Mouse (Mus musculus): Measurements from ENCODE around the gene Acsm3. TPM values are rescaled to one million over a fixed set of nuclear protein-coding genes. Genes with fewer than 3 reads are reported as not detected.
"Not testable (repeated sequence)": the region's sequence is repeated elsewhere in the genome, so short reads cannot be mapped to it uniquely, and the experiment has no call there.

Acsm3 gene
- total RNA-seq, 1 experiment, result not detected

- Histone ChIP-seq H3K9me3 (ENCODE audit: control insufficient read depth, insufficient read depth, low read depth, low read length) (no peaks in the 10 kb centered on the region), H3K36me3 (ENCODE audit: control insufficient read depth, insufficient read depth, low read length, poor library complexity, severe bottlenecking) (no peaks in the 10 kb centered on the region)
- no peak for DNase-seq (ENCODE audit: low read depth, low spot score)
These were observed 33.1 kb upstream of the Acsm3 start for GRCm38 (mm10) chr7:119727621-119728020.

GRCm38 (mm10) chr7:119731262-119731661 is 29.5 kb upstream of the Acsm3 start:
- H3K4me3 ChIP-seq (ENCODE audit: insufficient read depth in 1 of 2, low read depth in 1 of 2, low read length in 2 of 2, poor library complexity in 1 of 2, severe bottlenecking in 1 of 2); in situ Hi-C loops (cut with MboI; ENCODE audit: low sequenced_read_pairs in 2 of 2, unreplicated experiment in 2 of 2); DNase-seq (ENCODE audit: low read depth, low spot score); H3K9me3 ChIP-seq (ENCODE audit: control insufficient read depth, insufficient read depth, low read depth, low read length); H3K36me3 ChIP-seq (ENCODE audit: control insufficient read depth, insufficient read depth, low read length, poor library complexity, severe bottlenecking); H3K9ac ChIP-seq (ENCODE audit: insufficient read depth, low read depth, low read length, poor library complexity, severe bottlenecking); H3K27ac ChIP-seq (ENCODE audit: insufficient read depth, low read depth, low read length, poor library complexity, severe bottlenecking); H3K4me1 ChIP-seq (ENCODE audit: control insufficient read depth in 2 of 2, insufficient read depth in 2 of 2, low read length in 2 of 2, poor library complexity in 1 of 2): not testable (repeated sequence)

More at GRCm38 (mm10) chr7:119727621-119728020, 33.1 kb upstream of the Acsm3 start:
- Histone ChIP-seq H3K4me3 (ENCODE audit: insufficient read depth in 1 of 2, low read depth in 1 of 2, low read length in 2 of 2, poor library complexity in 1 of 2, severe bottlenecking in 1 of 2) (no peak overlapping the region), H3K27ac (ENCODE audit: insufficient read depth, low read depth, low read length, poor library complexity, severe bottlenecking) (no peak overlapping the region), H3K4me1 (ENCODE audit: control insufficient read depth in 2 of 2, insufficient read depth in 2 of 2, low read length in 2 of 2, poor library complexity in 1 of 2) (no peaks in the 10 kb centered on the region), H3K9ac (ENCODE audit: insufficient read depth, low read depth, low read length, poor library complexity, severe bottlenecking) (no peak overlapping the region)
- in situ Hi-C loops (cut with MboI; ENCODE audit: low sequenced_read_pairs in 2 of 2, unreplicated experiment in 2 of 2), result no loop called here
- TF ChIP-seq CHD2 (IDR thresholded peaks at IDR 0.05; ENCODE audit: low read depth, low read length) (no peak), ZC3H11A (IDR thresholded peaks at IDR 0.05; ENCODE audit: borderline replicate concordance, low read depth, low read length) (no peak), HCFC1 (IDR thresholded peaks at IDR 0.05; ENCODE audit: borderline replicate concordance, insufficient read depth, low read length) (no peak), ZNF384 (IDR thresholded peaks at IDR 0.05; ENCODE audit: low read depth, low read length) (no peak), MAFK (IDR thresholded peaks at IDR 0.05; ENCODE audit: insufficient read depth, low read depth, low read length) (no peak)

GRCm38 (mm10) chr7:119738877-119739276 is 21.8 kb upstream of the Acsm3 start:
- no peak overlapping the region for H3K4me3 ChIP-seq (ENCODE audit: insufficient read depth in 1 of 2, low read depth in 1 of 2, low read length in 2 of 2, poor library complexity in 1 of 2, severe bottlenecking in 1 of 2)
- H3K36me3 ChIP-seq (ENCODE audit: control insufficient read depth, insufficient read depth, low read length, poor library complexity, severe bottlenecking), result no peaks in the 10 kb centered on the region
- no peak overlapping the region for H3K9ac ChIP-seq (ENCODE audit: insufficient read depth, low read depth, low read length, poor library complexity, severe bottlenecking)
- no peaks in the 10 kb centered on the region for H3K4me1 ChIP-seq (ENCODE audit: control insufficient read depth in 2 of 2, insufficient read depth in 2 of 2, low read length in 2 of 2, poor library complexity in 1 of 2)
- no peak for DNase-seq (ENCODE audit: low read depth, low spot score)
- no peaks in the 10 kb centered on the region for H3K9me3 ChIP-seq (ENCODE audit: control insufficient read depth, insufficient read depth, low read depth, low read length)
- TF ChIP-seq HCFC1 (IDR thresholded peaks at IDR 0.05; ENCODE audit: borderline replicate concordance, insufficient read depth, low read length) (no peak), ZNF384 (IDR thresholded peaks at IDR 0.05; ENCODE audit: low read depth, low read length) (no peak), CHD2 (IDR thresholded peaks at IDR 0.05; ENCODE audit: low read depth, low read length) (no peak), ZC3H11A (IDR thresholded peaks at IDR 0.05; ENCODE audit: borderline replicate concordance, low read depth, low read length) (no peak), MAFK (IDR thresholded peaks at IDR 0.05; ENCODE audit: insufficient read depth, low read depth, low read length) (no peak)
- in situ Hi-C loops (cut with MboI; ENCODE audit: low sequenced_read_pairs in 2 of 2, unreplicated experiment in 2 of 2), result no loop called here
- no peak overlapping the region for H3K27ac ChIP-seq (ENCODE audit: insufficient read depth, low read depth, low read length, poor library complexity, severe bottlenecking)

- H3K27ac ChIP-seq (ENCODE audit: insufficient read depth, low read depth, low read length, poor library complexity, severe bottlenecking); H3K9ac ChIP-seq (ENCODE audit: insufficient read depth, low read depth, low read length, poor library complexity, severe bottlenecking); H3K4me3 ChIP-seq (ENCODE audit: insufficient read depth in 1 of 2, low read depth in 1 of 2, low read length in 2 of 2, poor library complexity in 1 of 2, severe bottlenecking in 1 of 2); H3K4me1 ChIP-seq (ENCODE audit: control insufficient read depth in 2 of 2, insufficient read depth in 2 of 2, low read length in 2 of 2, poor library complexity in 1 of 2); H3K9me3 ChIP-seq (ENCODE audit: control insufficient read depth, insufficient read depth, low read depth, low read length); H3K36me3 ChIP-seq (ENCODE audit: control insufficient read depth, insufficient read depth, low read length, poor library complexity, severe bottlenecking); in situ Hi-C loops (cut with MboI; ENCODE audit: low sequenced_read_pairs in 2 of 2, unreplicated experiment in 2 of 2); DNase-seq (ENCODE audit: low read depth, low spot score): not testable (repeated sequence)
These were observed 20.8 kb upstream of the Acsm3 start for GRCm38 (mm10) chr7:119739798-119740468.

- H3K27ac ChIP-seq (ENCODE audit: insufficient read depth, low read depth, low read length, poor library complexity, severe bottlenecking), result no peak overlapping the region
These were observed 16.4 kb upstream of the Acsm3 start for GRCm38 (mm10) chr7:119744321-119744720.

More at GRCm38 (mm10) chr7:119744321-119744720, 16.4 kb upstream of the Acsm3 start:
- DNase-seq (ENCODE audit: low read depth, low spot score), result no peak
- Histone ChIP-seq H3K36me3 (ENCODE audit: control insufficient read depth, insufficient read depth, low read length, poor library complexity, severe bottlenecking) (no peaks in the 10 kb centered on the region), H3K9ac (ENCODE audit: insufficient read depth, low read depth, low read length, poor library complexity, severe bottlenecking) (peak overlapping the region; percentile 69; the same call in 1 of the 2 replicates), H3K4me3 (ENCODE audit: insufficient read depth in 1 of 2, low read depth in 1 of 2, low read length in 2 of 2, poor library complexity in 1 of 2, severe bottlenecking in 1 of 2) (peak overlapping the region; percentile 28 to 40; a peak in 3 of 4 replicates), H3K4me1 (ENCODE audit: control insufficient read depth in 2 of 2, insufficient read depth in 2 of 2, low read length in 2 of 2, poor library complexity in 1 of 2) (no peaks in the 10 kb centered on the region), H3K9me3 (ENCODE audit: control insufficient read depth, insufficient read depth, low read depth, low read length) (no peaks in the 10 kb centered on the region)
- TF ChIP-seq ZC3H11A (IDR thresholded peaks at IDR 0.05; ENCODE audit: borderline replicate concordance, low read depth, low read length) (no peak), MAFK (IDR thresholded peaks at IDR 0.05; ENCODE audit: insufficient read depth, low read depth, low read length) (peak; percentile 78)
- in situ Hi-C loops (cut with MboI; ENCODE audit: low sequenced_read_pairs in 2 of 2, unreplicated experiment in 2 of 2), result no loop called here
